Mouse (Mus musculus): ENCODE data around the gene Alpk1. TPM values are rescaled to one million over a fixed set of nuclear protein-coding genes. Genes with fewer than 3 reads are reported as not detected.
A peak's percentile ranks its signal among the peaks of the same experiment; 100 is the strongest.

The Alpk1 gene
- polyA plus RNA-seq, 1 experiment from 2014 or later, result 16.5 TPM

DNA sequence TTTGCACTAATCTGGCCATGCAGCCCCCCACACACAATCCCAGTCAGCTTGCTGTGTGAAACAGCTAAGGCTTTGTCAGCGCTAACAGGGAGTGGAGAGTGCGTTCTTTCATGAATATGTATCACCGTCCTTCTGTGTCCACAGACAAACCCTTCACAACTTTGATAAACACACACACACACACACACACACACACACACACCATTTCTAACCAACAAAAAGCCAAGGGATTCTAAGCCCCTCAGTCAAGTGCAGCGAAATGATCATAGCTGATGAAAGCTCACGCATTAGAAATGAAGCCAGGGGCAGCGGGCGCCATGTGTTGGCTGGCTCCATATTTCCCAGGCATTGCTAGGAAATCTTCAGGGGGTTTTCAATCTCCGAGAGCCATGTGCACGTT, 31.1 kb downstream of the Alpk1 start:
- H3K27me3 ChIP-seq, result no peaks in the 10 kb centered on the region
- in situ Hi-C loops (cut with MboI; ENCODE audit: low pct_unique_long_range_greater_than_20kb), result no loop called here
- ATAC-seq, result no peak
- no peak for TF ChIP-seq CTCF (IDR thresholded peaks at IDR 0.05)
- ChIA-PET POLR2A (interaction anchor here (1.2 kb wide), 1 partner anchor 10 kb away, joined by 3 read pairs; no protein-coding TSS in a partner anchor), CTCF (interaction anchor here (1.4 to 2.4 kb wide), 3 partner anchors 8 to 13 kb away, joined by 3 to 19 read pairs (median 4); no protein-coding TSS in a partner anchor)
- no peak for DNase-seq (ENCODE audit: low read depth, low spot score)

DNA sequence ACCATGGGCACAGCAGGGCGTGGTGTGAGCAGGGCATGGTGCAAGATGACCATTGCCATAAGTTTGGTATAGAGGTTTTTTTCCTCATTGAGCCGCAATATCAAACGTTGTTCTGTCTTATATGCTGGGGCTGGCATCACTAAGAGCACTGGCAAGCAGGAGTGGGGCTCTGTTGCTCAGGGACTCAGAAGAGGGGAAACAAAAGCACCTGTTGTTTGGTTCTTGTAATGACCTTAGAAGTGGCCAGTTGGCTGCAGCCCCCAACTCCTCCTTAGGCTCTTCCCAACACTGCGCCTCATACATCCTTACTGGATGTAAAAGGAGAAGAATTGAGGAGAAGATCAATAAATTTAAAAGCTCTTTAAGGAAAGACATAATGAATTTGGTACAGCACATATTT, 31.7 kb downstream of the Alpk1 start:
- no peak for DNase-seq (ENCODE audit: low read depth, low spot score)
- no peak for TF ChIP-seq CTCF (IDR thresholded peaks at IDR 0.05)
- POLR2A ChIA-PET, result interaction anchor here (1.2 kb wide), 1 partner anchor 11 kb away, joined by 3 read pairs; no protein-coding TSS in a partner anchor
- ATAC-seq, result no peak
- H3K27me3 ChIP-seq, result no peaks in the 10 kb centered on the region
- CTCF ChIA-PET, result interaction anchor here (1.6 to 2.4 kb wide), 2 partner anchors 10 to 114 kb away, joined by 3 to 19 read pairs; no protein-coding TSS in a partner anchor
- in situ Hi-C loops (cut with MboI; ENCODE audit: low pct_unique_long_range_greater_than_20kb), result no loop called here

DNA sequence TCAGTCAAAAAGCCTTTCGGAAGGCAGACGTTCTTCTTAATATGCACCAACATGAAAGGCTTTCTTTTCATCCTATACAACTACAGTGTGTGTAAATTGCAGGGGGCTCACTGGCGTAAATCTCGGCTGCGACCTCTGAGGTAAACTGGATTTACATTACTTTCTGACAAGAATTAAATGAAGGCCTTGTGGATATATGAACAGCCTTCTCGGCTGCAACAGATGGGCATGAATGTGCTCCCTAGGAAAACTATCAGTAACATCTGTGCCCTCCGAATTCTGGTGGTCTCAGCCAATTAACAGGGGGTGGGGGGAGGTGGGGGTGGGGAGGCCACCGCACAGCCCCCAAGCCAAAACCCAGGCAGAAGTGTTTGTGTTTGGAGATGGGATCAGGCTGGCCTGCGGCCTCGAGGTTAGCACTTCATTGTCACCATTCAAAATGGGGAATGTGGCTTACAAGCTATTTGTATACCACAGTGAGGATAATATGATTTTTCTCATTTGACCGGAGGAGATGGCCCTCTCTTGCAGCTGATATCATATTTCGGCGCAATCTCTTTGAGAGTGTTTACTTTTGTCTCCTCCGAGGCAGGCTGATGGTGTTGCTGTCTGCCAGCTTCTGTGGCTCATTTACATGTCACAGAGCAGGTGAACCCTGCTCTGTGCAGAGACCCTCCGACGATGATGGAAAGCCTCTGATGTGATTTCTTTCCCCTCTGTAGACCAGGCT, 34.3 kb downstream of the Alpk1 start:
- POLR2A ChIA-PET, result no interaction called here
- TF ChIP-seq CTCF (IDR thresholded peaks at IDR 0.05), result no peak
- in situ Hi-C loops (cut with MboI; ENCODE audit: low pct_unique_long_range_greater_than_20kb), result no loop called here
- ATAC-seq, result no peak
- CTCF ChIA-PET, result interaction anchor here (0.8 to 2.5 kb wide), 5 partner anchors 14 to 141 kb away, joined by 3 to 12 read pairs (median 3); no protein-coding TSS in a partner anchor
- no peak for DNase-seq (ENCODE audit: low read depth, low spot score)
- no peaks in the 10 kb centered on the region for H3K27me3 ChIP-seq

DNA sequence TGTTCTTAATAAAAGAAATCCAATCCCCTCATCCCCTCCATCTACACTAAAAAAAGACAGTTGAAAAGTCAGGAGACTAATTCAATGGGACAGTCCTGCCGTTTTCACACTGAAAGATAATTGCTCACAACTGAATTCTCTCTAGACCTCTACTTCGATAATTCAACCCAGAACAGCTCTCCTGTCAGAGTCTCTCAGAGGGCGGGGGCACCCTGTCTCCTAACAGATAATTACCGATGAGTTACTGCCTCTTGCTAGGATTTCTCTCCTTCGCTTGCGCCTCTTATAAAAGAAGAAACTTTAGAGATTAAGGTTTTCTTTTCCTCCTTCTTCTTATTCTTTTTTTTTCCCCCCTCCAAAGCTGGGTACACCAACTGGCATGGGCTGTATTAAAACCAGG, 34.8 kb downstream of the Alpk1 start:
- H3K27me3 ChIP-seq, result no peaks in the 10 kb centered on the region
- CTCF ChIA-PET, result interaction anchor here (0.8 to 2.5 kb wide), 3 partner anchors 14 to 120 kb away, joined by 3 to 12 read pairs (median 3); no protein-coding TSS in a partner anchor
- DNase-seq (ENCODE audit: low read depth, low spot score), result no peak
- no peak for ATAC-seq
- in situ Hi-C loops (cut with MboI; ENCODE audit: low pct_unique_long_range_greater_than_20kb), result no loop called here
- POLR2A ChIA-PET, result no interaction called here
- TF ChIP-seq CTCF (IDR thresholded peaks at IDR 0.05), result no peak

DNA sequence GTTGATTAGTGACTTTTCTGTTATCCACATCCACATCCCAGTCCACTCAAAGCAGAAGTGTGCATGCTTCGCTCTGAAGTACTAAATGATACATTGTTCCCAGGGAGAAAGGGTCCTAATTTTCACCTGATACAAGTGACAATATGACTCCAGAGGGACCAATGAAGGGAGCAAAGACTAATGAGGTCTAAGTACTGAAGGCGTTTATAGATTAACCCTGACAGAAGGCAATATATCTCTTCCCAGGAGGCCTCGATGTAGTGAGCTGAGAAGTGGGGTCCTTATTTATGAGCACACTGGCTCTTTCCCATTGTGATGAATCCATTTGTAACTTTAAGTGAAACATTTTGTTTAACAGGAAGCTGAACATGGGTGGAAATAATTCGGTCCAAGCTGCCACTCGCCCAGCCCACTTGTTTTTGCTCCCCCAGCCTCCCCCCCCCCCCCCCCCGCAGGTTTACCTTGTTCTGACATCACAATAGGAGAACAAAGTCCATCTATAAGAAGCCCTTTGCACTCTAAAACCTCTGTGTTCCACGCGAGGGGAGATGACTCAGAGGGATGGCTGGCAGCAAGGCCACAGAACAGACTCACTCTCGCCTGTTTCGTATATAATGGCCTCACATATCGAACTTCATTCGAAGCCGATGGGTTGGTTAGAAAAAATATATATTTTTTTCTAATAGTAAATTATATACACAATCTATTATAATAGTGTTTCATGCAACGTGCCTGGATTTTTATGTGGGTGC, 36.5 kb downstream of the Alpk1 start:
- POLR2A ChIA-PET, result no interaction called here
- in situ Hi-C loops (cut with MboI; ENCODE audit: low pct_unique_long_range_greater_than_20kb), result no loop called here
- CTCF ChIA-PET, result interaction anchor here (3.2 kb wide), 1 partner anchor 15 kb away, joined by 16 read pairs; no protein-coding TSS in a partner anchor

DNA sequence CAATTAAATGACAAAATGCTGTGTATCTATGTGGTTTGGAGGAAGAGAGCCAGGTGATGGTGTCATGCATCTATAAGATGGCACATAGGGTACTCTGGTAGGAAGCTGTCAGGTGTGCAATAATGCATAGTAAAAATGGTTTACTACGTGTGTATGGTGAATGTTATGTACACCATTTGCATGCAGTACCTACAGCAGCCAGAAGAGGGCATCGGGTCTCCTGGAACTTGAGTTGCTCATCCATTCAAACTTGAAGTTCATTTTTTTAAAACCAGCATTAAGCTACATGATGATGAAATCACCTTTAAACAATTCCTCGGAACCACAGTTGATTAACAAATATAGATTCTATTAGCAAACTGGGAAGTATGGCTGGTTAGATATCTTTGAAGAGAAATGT, 38.9 kb downstream of the Alpk1 start:
- in situ Hi-C loops (cut with MboI; ENCODE audit: low pct_unique_long_range_greater_than_20kb), result no loop called here
- no peaks in the 10 kb centered on the region for H3K27me3 ChIP-seq
- ATAC-seq (no peak), DNase-seq (ENCODE audit: low read depth, low spot score) (no peak)
- TF ChIP-seq CTCF (IDR thresholded peaks at IDR 0.05), result peak; percentile 78
- CTCF ChIA-PET, result interaction anchor here (0.9 to 3.2 kb wide), 10 partner anchors 9 to 169 kb away, joined by 3 to 16 read pairs (median 3); no protein-coding TSS in a partner anchor
- POLR2A ChIA-PET, result interaction anchor here (0.6 kb wide), 1 partner anchor 1472 kb away, joined by 3 read pairs; no protein-coding TSS in a partner anchor

More for the DNA sequence above, 36.5 kb downstream of the Alpk1 start:
- ATAC-seq (no peak), DNase-seq (ENCODE audit: low read depth, low spot score) (no peak)
- TF ChIP-seq CTCF (IDR thresholded peaks at IDR 0.05), result no peak
- H3K27me3 ChIP-seq, result no peaks in the 10 kb centered on the region

DNA sequence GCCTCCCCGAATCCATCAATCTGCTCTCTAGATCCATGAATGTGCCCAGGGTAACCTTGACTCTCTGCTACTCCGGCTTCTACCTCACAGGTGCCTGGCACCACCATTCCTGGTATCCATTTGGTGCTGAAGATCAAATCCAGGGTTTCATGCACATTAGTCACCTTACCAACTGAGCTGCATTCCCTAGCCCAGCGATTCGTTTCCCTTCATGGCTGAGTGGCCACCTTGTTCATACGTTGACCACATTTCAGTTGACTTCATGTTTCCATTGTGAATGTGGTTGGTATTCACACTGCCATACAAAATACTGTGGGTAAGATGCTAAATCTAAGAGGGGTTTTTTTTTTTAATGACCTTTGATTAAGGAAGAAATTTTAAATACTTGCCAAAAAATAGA, 42.5 kb downstream of the Alpk1 start:
- peak; percentile 79 for ATAC-seq
- TF ChIP-seq CTCF (IDR thresholded peaks at IDR 0.05), result no peak
- in situ Hi-C loops (cut with MboI; ENCODE audit: low pct_unique_long_range_greater_than_20kb), result no loop called here
- H3K27me3 ChIP-seq, result no peaks in the 10 kb centered on the region
- peak; percentile 41 for DNase-seq (ENCODE audit: low read depth, low spot score)
- ChIA-PET CTCF (no interaction called here), POLR2A (no interaction called here)

DNA sequence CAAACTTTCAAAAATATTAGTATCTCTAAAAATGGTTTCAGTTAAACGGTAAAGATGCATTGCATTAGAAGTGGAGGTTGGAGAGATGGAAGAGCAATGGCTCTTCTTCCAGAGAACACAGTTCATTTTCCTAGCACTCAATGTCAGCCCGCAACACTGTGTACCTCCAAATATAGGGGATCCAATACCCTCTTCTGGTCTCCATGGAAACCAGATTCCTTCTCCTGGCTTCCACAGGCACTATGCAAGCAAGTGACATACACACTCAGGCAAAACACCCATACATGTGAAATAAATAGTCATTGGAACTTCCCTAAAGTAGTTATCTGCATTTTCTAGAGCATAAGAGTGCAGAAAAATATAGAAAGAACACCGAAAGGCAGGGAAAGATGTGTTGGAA, 44.9 kb downstream of the Alpk1 start:
- ChIA-PET CTCF (no interaction called here), POLR2A (interaction anchor here (0.5 kb wide), 1 partner anchor 50 kb away, joined by 3 read pairs; no protein-coding TSS in a partner anchor)
- DNase-seq (ENCODE audit: low read depth, low spot score) (no peak), ATAC-seq (no peak)
- no peaks in the 10 kb centered on the region for H3K27me3 ChIP-seq
- TF ChIP-seq CTCF (IDR thresholded peaks at IDR 0.05), result no peak
- in situ Hi-C loops (cut with MboI; ENCODE audit: low pct_unique_long_range_greater_than_20kb), result no loop called here

DNA sequence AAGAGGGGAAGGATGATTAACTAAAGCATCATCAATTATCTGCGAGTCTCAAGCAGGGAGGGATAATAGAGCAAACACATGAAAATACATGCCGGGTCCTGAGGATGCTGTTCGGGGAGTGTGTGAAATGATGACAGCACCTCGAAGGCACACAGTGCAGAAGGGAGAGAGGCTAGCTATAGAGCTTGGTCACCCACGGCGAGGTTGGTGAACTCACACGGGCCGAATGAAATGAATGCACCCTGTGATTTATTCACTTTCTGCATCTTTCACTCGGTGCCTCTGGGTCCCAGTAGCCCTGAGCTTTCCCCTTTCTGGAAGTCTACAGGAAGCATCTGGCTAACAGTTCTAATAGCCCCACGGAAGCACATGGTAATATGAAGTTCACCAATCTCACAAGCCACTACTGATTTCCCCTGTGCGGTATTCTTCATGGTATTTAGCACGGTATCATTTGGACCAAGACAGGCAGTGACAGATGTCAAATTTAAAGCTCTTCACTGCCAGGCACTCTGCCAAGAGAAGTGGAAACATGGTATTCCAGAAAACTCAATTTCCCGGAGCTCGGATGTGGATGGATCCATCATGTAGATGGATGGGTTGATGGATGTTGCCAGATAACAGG, 50.7 kb downstream of the Alpk1 start:
- in situ Hi-C loops (cut with MboI; ENCODE audit: low pct_unique_long_range_greater_than_20kb), result no loop called here
- H3K27me3 ChIP-seq, result no peaks in the 10 kb centered on the region
- DNase-seq (ENCODE audit: low read depth, low spot score) (no peak), ATAC-seq (no peak)
- POLR2A ChIA-PET, result interaction anchor here (0.5 kb wide), 1 partner anchor 472 kb away, joined by 6 read pairs; no protein-coding TSS in a partner anchor
- CTCF ChIA-PET, result interaction anchor here (0.7 to 1.0 kb wide), 2 partner anchors 11 to 26 kb away, joined by 3 to 4 read pairs; no protein-coding TSS in a partner anchor
- TF ChIP-seq CTCF (IDR thresholded peaks at IDR 0.05), result no peak

DNA sequence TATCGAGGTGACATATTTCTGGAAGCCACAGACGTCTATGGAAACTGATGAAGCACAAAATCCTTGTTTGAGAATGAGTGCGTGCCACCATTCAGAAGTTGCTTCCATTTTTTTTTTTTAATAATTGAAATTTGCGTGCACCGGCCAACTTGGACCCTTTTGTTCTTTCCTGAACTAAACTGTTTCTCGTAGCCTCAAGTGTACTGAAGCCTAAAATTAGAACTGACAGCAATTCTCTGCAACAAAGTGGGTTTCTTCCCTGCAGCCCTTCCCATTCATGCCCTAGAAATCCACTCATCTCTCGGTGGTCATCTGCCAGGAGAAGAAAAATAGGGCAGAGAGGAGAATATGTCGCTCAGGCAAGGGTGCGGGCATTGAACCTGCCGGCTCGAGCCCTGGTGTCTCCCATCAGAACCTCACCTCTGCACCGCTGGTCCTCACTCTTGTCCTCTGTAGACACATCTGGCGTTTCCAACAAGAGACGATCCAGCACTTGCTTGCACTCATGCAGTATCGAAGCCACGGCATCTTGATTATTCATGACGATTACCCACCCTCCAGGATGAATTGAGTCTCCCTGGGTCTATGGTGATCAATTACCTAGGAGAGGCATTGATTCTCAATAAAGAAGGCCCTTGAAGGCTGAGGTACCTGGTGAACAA, 51.3 kb downstream of the Alpk1 start:
- in situ Hi-C loops (cut with MboI; ENCODE audit: low pct_unique_long_range_greater_than_20kb), result no loop called here
- ATAC-seq, result no peak
- CTCF ChIA-PET, result no interaction called here
- no peak for TF ChIP-seq CTCF (IDR thresholded peaks at IDR 0.05)
- DNase-seq (ENCODE audit: low read depth, low spot score), result no peak
- POLR2A ChIA-PET, result no interaction called here
- H3K27me3 ChIP-seq, result no peaks in the 10 kb centered on the region
